Mouse (Mus musculus) naive thymus-derived CD4-positive, alpha-beta T cell, adult 5 months (primary cell): Measurements from ENCODE around the gene Zmym4. TPM values are rescaled to one million over a fixed set of nuclear protein-coding genes. Genes with fewer than 3 reads are reported as not detected.

Experiments used
- polyA plus RNA-seq: library from polyadenylated mRNA; unstranded; fragments of 100-300 nt; shearing (Covaris generic); gene quantifications from one replicate; pipeline ENCODE4 v1.2.1, GENCODE M21; 2017

Gene Zmym4
- polyA plus RNA-seq: 39.2 TPM

GRCm38 (mm10) chr4:126967864-126968821 lies at the start of gene Zmym4:
Zmym4 (minus strand) TSS chr4:126968135.

Other genes with a start within 250 kb of the Zmym4 start
- gene Tfap2e, start 231.9 kb downstream of the Zmym4 start, polyA plus RNA-seq: not detected
- 45.4 TPM for gene Ncdn, start 214.7 kb downstream of the Zmym4 start, polyA plus RNA-seq
- 35.8 TPM for gene AU040320, start 214.6 kb downstream of the Zmym4 start, polyA plus RNA-seq
- gene Sfpq, start 53.2 kb upstream of the Zmym4 start, polyA plus RNA-seq: 190 TPM
- 58.3 TPM for gene Zmym1, start 93.0 kb upstream of the Zmym4 start, polyA plus RNA-seq
- 24.0 TPM for gene Zmym6, start 109.2 kb upstream of the Zmym4 start, polyA plus RNA-seq
- 7.1 TPM for gene Tmem35b, start 155.6 kb upstream of the Zmym4 start, polyA plus RNA-seq
- not detected for gene Dlgap3, start 201.1 kb upstream of the Zmym4 start, polyA plus RNA-seq